Mouse (Mus musculus): ENCODE data around the gene Wnt9a. TPM values are rescaled to one million over a fixed set of nuclear protein-coding genes. Genes with fewer than 3 reads are reported as not detected.

The Wnt9a gene
- polyA plus RNA-seq, 1 experiment: not detected

DNA sequence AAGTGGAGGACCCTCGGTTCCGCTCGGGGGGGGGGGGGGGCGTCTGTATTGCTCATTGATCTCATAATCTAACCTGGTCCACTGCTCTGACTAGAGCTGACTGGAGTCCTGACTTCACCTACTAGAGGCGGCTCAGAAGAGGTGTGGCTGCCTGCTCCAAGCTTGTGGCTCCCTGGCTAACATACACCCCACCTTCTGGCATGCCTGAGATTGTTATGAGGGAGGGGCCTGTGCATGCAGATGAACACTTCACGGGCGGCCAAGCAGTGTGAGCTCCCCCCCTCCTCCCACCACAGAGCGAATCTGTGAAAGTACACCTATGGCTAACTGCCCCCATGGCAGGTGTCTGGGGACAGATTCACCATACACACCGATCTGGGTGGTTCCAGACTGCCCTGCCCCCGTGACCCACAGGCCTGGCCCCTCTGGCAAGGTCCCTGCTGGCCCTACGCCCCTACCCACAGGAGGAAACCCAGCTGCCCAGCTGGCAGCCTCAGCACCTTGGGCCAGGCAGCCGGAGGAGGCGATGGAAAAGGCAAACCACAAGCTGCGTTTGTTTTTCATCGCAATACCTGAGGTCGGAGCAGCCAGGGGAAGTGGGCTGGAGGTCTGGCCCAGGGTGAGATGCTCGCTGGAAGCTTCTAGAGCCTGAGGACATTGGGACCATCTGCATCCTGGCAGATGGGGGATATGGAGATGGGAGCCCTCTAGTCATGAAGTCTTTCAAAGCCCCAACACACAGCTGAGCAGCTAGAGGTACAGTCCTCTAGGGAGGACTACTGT lies 6.5 kb downstream of the Wnt9a start:
- no peak for TF ChIP-seq GATA1 (IDR thresholded peaks at IDR 0.05; ENCODE audit: low read length)

DNA sequence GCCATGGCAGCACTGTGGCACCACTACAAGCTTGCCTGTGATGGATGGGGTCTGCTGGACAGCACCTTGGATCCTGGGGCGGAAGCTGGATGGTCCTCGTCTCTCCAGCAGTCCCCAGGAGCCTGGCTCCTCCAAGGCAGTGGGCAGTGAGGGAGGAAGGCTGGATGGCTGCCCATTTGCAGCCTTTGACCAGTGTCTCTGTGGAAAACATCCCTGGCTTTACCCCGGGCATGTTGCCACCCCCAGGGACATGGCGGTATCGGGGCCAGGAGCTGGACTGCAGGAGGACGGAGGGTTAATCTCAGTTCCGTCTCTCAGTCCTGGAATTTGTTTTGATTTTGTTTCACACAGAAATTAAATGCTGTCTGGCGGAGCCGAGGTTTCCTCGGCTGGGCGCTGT lies 7.2 kb downstream of the Wnt9a start:
- no peak for TF ChIP-seq GATA1 (IDR thresholded peaks at IDR 0.05; ENCODE audit: low read length)

DNA sequence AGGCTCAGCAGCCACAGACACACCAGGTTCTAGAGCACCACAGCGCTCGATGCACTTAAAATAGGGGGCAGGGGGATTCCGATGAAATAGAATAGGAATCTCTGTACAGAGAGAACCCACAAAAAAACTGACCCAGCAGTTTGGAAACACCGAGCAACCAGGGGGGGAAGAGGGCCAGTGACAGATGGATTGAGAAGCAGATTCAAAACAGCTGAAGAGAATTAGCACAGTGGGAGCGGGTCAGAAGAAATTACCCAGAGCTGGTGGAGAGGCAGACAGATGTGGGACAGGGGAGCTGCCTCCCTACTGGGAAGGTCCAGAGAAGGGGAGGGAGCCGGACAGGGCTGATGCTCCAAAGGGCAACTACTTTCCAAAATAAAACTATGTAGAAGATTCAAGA lies 9.8 kb downstream of the Wnt9a start:
- no peak for TF ChIP-seq GATA1 (IDR thresholded peaks at IDR 0.05; ENCODE audit: low read length)

DNA sequence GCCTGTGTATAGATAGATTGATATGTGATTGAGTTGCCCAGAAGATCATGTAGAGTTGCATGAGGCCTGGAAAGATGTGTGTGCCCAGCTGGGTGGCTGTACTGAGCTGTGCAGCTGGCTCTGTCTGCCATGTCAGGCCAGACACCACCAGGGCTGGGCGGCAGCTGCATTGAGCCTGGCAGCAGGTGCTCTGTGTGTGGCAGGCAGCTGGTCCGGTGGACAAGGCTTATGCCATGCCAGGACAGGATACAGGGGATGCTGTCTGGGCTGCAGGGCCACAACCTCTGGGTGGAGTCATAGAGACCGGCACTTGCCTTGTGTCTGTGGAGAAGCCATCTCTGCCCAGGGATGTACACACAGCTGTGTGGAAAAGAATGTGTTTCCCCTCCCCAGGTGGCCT lies 16.3 kb downstream of the Wnt9a start:
- no peak for TF ChIP-seq GATA1 (IDR thresholded peaks at IDR 0.05; ENCODE audit: low read length)

DNA sequence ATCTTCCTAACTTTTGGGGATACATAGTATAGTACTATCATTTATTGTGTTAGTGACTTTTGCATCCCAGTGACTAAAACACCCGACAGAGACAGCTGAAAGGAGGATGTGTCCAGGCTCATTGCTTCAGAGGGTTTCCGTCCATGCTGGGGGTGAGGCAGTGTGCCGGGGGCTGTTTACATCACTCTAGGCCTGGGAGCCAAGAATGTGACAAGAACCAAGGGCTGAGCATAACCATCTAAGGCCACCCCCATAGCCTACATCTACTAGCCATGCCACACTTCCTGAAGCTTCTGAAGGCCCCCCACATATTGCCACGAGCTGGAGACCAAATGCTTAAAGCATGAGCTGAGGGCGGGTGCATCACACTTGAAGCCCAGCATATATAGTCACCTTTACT lies 18.0 kb downstream of the Wnt9a start:
- TF ChIP-seq GATA1 (IDR thresholded peaks at IDR 0.05; ENCODE audit: low read length): no peak

DNA sequence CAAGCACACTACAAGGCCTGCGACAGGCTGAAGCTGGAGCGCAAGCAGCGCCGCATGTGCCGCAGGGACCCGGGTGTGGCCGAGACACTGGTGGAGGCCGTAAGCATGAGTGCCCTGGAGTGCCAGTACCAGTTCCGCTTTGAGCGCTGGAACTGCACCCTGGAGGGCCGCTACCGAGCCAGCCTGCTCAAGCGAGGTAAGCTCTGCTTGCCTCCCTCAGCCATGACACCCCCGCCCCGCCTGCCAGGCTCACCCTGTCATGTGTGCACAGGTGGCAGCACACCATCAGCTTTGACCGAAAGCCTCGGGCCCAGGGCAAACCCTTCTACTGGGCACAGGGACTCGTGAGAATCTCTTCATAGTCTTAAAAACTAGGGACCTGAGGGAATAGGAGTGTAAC lies 20.9 kb downstream of the Wnt9a start:
- TF ChIP-seq GATA1 (IDR thresholded peaks at IDR 0.05; ENCODE audit: low read length): no peak

DNA sequence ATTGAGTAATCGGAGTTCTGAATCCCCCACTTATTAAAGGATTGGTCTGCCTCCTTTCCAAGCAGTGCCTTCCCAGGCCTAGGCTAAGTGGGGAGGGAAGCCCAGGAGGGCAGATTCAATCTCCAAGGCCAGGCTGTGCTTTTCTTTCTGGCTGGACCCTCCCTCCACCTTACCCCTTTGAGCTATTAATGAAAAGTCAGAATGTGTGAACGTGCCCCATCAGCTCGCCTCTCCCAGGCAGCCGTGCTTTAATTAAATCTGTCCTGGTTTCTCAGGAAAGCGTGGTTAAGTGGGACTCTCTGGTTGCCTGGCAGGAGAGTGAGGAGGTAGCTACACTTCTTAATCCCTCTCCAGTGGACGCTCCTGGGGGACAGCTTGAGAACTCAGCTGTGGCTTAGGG lies 22.9 kb downstream of the Wnt9a start:
- no peak for TF ChIP-seq GATA1 (IDR thresholded peaks at IDR 0.05; ENCODE audit: low read length)

DNA sequence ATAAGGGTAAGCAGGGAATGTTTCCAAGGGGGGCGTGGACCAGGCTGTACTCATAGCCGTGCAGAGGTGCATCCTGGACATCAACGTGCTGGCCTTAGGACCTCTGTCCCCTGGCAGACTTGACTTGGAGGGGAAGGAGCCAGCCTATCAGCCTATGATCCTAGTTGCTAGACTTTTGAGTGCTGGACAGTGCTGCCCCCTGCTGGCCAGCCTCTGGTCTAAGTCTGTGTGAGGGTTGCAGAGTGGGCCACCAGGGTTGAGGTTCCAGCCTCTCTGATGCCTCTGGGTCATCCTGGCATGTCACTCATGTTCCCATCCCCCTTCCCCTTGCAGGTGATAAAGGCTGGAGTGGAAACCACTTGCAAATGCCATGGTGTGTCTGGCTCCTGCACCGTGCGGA lies 23.8 kb downstream of the Wnt9a start:
- TF ChIP-seq GATA1 (IDR thresholded peaks at IDR 0.05; ENCODE audit: low read length): no peak

DNA sequence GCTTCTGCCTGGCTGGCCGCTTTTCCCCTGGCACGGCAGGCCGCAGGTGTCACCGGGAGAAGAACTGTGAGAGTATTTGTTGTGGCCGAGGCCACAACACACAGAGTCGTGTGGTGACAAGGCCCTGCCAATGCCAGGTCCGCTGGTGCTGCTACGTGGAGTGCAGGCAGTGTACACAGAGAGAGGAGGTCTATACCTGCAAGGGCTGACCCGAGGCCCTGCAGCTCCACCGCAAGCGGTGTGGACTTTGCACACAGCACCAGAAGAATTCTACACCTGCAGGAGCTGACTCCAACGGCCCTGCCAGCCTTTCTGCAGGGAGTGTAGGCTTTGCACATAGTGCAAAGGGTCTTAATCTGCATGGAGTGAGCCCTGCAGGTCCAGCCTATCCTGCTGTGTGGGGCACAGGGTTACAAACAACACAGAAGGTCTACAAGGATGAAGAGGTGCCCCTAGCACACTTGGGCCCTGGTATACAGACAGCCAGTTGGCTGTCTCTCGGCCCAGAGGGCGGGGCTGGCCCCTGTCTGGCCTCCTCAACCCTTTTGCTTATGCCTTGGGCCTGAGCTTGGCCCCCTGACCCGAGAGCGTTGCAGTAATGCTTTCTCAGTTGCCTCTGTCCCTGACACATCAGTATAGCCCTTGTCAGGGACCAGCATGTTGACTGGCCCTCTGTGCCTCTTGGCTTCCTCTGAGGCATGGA lies 24.6 kb downstream of the Wnt9a start:
- TF ChIP-seq GATA1 (IDR thresholded peaks at IDR 0.05; ENCODE audit: low read length): no peak

DNA sequence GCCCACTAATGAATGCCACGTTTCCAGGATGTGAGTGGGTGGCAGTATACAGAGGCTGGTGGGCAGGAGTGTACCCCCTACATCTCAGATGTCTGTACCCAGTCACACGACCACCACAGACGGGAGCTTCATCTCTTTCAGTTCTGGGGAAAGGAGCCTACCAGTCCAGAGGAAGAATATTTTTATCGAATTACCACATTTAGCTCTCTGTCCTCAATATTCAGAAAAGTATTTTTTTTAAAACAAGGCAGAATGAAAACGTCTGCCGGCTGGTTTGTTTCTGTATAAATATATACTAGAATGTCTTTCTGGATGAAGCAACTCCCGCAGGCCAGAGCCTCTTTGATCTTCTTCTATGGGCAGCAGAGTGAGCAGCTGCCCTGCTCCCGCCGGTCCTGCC lies 26.2 kb downstream of the Wnt9a start:
- no peak for TF ChIP-seq GATA1 (IDR thresholded peaks at IDR 0.05; ENCODE audit: low read length)

DNA sequence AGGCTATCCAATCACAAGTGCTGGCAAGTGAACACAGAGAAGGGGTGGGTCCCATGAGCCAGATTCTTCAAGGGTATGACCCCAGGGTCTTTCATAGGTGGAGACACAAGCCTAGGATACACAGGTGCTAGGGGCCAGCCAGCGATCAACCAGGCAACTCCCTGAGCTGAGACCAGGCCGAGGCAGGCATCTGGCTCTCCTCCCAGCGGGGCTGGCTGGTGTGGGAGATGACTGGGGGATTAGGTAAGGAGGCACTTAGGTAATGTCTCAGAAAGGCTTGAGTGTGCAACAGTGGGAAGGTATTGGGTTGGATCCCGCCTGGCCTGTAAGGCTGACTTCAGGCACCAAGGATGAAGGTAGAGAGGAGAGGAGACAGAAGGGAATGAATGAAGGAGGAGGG lies 28.4 kb downstream of the Wnt9a start:
- TF ChIP-seq GATA1 (IDR thresholded peaks at IDR 0.05; ENCODE audit: low read length): no peak

DNA sequence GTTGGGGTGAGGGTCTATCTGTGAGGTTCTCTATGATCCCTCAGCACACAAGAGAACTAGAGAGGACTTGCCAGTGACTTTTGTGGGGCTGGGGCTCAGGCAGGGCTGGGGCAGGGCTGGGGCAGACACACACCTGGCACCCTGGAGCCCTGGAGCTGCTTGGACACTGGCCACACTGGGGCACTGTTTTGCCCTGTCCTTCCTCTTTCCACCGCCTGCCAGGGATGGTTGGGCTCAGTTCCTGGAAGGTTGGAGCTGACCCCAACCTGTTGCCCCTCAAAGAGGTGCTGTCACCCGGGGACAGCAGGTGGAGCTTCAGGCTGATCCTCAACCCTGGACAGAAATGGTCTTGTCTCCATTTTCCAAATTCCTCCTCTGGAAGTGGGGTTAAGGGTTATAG lies 29.2 kb downstream of the Wnt9a start:
- no peak for TF ChIP-seq GATA1 (IDR thresholded peaks at IDR 0.05; ENCODE audit: low read length)

DNA sequence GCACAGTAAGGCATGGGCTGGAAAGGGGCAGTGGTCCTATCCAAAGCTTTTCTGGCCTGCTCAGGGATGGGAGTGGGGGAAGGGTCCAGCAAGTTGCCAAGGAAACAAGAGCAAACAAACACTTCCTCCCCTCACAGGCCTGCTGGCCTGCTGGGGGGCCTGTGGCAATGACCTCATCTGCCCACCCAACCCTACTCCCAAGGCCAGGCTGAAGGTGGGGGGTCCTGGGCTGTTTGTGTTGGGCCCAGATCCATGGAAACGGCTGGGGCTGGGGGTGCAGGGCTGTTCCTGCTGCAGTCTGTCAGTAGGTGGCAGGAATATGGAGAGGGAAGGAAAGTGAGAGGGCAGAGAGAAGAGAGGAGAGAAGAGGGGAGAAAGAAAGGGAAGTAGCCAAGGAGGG lies 29.7 kb downstream of the Wnt9a start:
- no peak for TF ChIP-seq GATA1 (IDR thresholded peaks at IDR 0.05; ENCODE audit: low read length)

DNA sequence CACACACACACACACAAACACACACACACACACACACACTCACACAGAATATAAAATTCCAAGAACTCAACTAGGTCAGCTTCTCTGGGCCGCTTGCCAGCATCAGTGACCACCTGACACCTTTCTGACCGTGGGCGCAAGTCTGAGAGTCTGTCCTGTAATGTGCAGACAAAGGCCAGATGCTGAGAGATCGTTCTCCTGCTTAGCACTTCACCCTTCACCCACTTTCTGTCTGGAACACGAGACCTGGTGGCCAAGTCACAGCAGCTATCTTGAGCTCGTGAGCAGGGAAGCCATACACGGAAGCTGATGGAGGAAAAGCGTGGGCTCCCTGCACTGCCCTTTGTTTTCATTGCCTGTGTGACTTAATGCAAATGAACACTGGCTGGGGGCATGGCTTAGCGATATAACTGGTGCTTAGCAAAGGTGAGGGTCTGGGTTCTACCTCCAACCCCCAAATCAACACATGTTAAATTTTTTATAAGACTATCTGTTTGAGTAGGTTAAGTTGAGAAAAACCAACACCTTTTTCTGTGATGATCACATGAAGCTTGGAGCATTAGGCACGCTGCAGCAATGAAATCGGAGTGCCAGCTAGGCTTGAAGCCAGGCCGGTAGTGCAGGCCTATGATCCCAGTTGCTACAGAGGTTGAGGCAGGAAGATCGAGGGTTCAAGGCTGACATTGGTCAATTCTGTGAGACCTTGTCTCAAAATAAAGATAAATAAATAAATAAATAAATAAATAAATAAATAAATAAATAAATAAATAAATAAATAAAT lies 31.4 kb downstream of the Wnt9a start:
- no peak for TF ChIP-seq GATA1 (IDR thresholded peaks at IDR 0.05; ENCODE audit: low read length)

DNA sequence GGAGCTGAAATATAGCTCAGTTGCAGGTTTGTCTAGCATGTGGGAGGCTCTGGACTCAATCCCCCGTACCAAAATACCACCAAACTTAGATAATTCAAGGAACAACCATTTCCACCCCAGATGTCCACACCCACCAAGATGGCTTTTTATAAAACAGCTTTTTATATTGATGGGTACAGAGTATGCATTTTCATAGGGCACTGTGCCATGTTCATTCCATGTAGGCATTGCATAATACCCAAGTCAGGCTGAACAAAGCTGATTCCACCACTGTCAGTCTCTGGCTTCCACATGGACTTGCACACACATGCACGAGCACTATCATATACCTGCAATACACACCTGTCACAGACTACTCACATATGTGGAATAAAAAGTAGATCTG lies 32.0 kb downstream of the Wnt9a start:
- no peak for TF ChIP-seq GATA1 (IDR thresholded peaks at IDR 0.05; ENCODE audit: low read length)

DNA sequence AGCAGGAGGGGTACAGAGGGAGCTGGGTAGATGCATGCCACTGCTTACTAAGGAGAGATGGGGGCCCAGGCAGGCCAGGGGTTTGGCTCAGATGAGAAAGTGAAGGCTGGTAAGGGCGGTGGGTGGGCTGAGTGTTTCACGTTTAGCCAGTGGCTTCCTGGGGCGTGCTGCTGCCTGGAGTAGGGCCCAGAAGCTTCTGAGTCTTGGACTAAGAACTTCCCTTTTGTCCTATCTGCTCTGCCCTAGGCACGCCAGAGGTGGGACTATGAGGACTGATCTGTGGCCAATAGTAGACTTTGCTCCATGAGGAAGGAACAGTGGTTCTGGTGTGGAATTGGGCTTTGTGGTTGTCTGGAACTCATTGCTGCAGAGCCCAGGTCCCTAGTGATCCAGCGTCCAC lies 36.2 kb downstream of the Wnt9a start:
- no peak for TF ChIP-seq GATA1 (IDR thresholded peaks at IDR 0.05; ENCODE audit: low read length)
